Mouse (Mus musculus) embryonic stem cell, embryonic (primary cell): ENCODE measurements around the gene Siglec1.
"Not testable (repeated sequence)": the region's sequence is repeated elsewhere in the genome, so short reads cannot be mapped to it uniquely, and the experiment has no call there.

ENCODE experiments used
- CTCF ChIA-PET, 4 experiments: fragments of 300-600 bp in 2 of 4; fragments of 350-600 bp in 2 of 4; sonication (Branson Sonifier 250); formaldehyde crosslinking; loops; one replicate each; lab custom pipeline; 2022; ENCODE audit warnings: inconsistent platforms in 2 of 4; lab: Charles Lee
- POLR2A ChIA-PET, 4 experiments: fragments of 300-600 bp in 2 of 4; fragments of 350-600 bp in 2 of 4; sonication (Branson Sonifier 250); formaldehyde crosslinking; loops; one replicate each; lab custom pipeline; 2022; ENCODE audit warnings: antibody characterized with exemption in 4 of 4, inconsistent platforms in 1 of 4; lab: Charles Lee

The Siglec1 gene

DNA sequence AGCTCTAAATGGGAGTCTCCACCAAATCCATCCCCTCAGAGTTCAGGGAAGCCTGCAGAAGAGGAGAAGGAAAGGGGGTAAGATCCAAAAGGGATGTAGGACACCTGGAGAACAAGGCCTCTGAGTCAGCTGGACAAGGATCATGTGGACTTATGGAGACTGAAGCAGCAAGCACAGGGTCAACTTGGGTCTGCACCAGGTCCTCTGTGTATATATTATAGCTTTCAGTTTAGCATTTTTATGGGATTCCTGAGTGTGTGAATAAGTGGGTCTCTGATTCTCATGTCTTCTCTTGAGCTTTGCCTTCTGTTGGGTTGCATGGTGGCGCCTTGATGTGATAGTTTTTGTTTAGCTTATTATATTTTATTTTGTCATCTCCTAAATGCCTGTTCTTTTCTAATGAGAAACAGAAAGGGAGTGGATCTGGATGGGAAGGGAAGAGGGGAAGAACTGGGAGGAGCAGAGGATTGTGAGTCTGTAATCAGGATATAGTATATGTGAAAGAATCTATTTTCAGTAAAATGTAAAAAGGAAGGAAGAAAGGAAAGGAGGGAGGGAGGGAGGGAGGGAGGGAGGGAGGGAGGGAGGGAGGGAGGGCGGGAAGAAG is 32.5 kb upstream of the Siglec1 start:
- ChIA-PET POLR2A (no interaction called here), CTCF (interaction anchor here in 2 of 4 experiments (0.5 to 1.7 kb wide), 2 partner anchors 24 to 172 kb away, joined by 4 to 5 read pairs; no protein-coding TSS in a partner anchor)

DNA sequence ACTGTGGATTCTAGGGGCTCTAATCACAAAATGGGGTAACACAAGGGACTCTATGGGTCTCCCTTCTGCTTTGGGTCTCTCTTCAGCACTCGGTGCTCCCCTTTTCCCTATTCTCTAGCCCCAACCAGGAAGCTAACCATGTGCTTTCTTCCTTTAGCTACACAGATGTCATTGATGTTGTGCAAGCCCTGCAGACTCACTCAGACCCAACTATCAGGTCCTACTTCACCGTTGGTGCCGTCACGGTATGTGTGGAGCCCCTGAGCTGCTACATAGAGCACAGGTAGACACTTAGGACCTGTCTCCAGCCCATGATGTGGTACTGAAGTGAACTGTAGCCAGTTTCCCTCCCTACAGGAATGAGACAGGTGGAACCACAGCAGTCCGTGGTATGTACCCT is 19.4 kb upstream of the Siglec1 start:
- CTCF ChIA-PET, result interaction anchor here in 1 of 4 experiments (0.6 kb wide), 1 partner anchor 59 kb away, joined by 3 read pairs; no protein-coding TSS in a partner anchor
- POLR2A ChIA-PET, result interaction anchor here in 1 of 4 experiments (0.8 to 1.1 kb wide), 2 partner anchors 9 to 81 kb away, joined by 3 read pairs; partner anchors contain the start of genes Cdc25b and Spef1

DNA sequence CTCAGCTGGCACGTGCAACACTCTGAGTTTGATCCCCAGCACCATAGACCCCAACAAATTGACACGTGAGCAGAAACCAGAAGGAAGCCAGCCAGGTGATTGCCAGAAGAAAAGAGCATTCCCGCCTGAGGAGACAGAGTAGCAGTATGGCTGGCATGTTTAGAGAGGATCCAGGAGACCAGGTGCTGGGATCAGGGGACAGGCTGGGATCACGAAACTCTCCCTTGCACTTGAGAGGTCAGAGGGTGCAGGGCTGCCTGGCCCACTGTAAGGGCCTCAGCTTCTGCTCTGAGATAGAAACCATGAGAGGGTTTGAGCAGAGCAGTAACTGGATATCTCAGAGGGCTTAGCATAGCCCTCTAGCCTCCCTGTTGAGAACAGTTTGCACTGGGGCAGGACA is 18.5 kb upstream of the Siglec1 start:
- CTCF ChIA-PET, POLR2A ChIA-PET: not testable (repeated sequence)

DNA sequence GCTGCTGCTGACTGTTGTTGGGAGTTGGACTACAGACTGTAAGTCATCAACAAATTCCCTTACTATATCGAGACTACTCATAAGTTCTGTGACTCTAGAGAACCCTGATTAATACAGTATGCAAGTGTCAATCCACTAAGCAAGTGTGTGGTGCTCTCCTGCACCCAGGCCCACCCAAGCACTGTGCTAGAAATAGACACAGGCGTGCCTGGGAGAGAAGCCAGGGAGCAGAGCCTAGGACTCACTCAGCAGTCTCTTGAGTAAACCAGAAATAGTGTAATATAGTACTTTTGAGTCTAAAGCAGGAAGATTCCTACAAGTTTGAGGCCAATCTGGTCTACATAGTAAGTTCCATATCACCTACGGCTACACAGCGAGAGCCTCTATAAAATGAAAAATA is 17.5 kb upstream of the Siglec1 start:
- CTCF ChIA-PET, result interaction anchor here in 1 of 4 experiments (0.6 kb wide), 1 partner anchor 190 kb away, joined by 3 read pairs; no protein-coding TSS in a partner anchor

DNA sequence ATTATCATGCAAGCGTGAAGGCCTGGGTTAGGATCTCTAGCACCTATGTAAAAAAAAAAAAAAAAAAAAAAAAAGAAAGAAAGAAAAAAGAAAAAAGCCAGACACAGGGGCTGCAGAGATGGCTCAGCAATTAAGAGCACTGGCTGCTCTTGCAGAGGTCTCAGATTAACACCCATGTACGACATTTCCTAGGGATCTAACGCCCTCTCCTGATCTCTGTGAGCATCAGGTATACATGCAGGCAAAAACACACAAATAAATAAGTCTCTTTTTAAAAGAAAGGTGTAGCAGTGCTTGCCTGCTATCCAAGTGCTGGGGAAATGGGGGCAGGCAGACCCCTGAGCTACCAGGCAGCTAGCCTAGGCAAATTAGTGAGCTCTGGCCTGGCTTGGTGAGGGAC is 15.0 kb upstream of the Siglec1 start:
- POLR2A ChIA-PET, result interaction anchor here in 1 of 4 experiments (0.6 to 0.7 kb wide), 4 partner anchors 40 to 226 kb away, joined by 3 to 4 read pairs (median 3); partner anchors contain the start of gene Cdc25b

More for the DNA sequence above, 17.5 kb upstream of the Siglec1 start:
- POLR2A ChIA-PET, result interaction anchor here in 2 of 4 experiments (0.8 to 1.3 kb wide), 2 partner anchors 152 to 372 kb away, joined by 3 to 5 read pairs; no protein-coding TSS in a partner anchor

DNA sequence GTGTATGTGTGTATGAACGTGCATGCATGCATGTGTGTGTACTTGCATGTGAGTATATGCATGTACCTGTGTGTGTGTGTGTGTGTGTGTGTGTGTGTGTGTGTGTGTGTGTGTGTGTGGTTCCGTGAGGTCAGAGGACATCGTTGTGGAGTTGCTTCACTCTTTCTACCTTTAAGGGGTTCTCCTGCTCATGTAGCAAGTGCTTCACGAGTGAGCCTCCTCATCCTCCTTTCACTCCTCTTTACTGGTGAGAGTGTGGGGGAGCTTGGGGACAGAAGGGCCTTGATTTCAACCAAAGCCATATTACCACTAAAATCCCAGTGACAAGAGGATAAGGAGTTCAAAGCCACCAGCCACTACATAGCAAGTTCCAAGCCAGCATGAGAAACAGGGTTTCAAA is 10.5 kb upstream of the Siglec1 start:
- POLR2A ChIA-PET, result interaction anchor here (0.7 to 3.6 kb wide), 30 partner anchors 9 to 449 kb away, joined by 3 to 19 read pairs (median 4); partner anchors contain the start of genes 1700037H04Rik (in 3 of the 4), Cdc25b (in 2 of the 4), Siglec1 (in 2 of the 4) and Spef1 (in 2 of the 4)

More for the DNA sequence above, 15.0 kb upstream of the Siglec1 start:
- CTCF ChIA-PET, result interaction anchor here in 1 of 4 experiments (0.6 to 0.7 kb wide), 2 partner anchors 301 to 486 kb away, joined by 5 to 9 read pairs; no protein-coding TSS in a partner anchor

DNA sequence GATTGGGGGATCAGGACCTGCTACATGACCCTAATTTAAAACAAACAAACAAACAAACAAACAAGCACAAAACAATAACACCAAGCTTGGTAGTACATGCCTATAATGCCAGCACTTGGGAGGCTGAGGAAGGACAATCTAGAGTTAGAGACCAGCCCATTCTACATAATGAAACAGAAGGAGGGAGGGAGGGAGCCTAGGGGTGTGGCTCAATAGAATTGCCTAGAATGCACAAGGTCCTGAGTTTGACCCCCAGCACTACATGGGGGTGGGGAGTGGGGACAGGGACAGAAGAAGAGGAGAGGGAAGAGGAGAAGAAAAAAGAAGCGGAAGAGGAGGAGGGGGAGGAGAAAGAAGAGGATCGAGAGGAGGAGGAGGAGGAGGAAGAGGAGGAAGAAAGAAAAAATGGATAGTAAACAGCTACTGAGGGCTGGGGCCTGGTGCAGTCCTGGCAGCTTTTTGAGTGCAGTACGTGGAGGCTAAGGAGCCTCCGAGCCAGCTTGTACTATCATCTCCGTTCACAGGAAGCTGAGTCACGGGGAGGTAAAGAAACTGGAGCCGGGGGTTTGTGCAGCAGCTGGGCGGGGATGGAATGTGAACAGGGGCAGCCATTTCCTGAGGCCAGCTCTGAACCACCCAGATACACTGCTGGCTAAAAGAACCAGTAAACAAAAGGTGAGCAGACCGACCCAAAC is 9.7 kb upstream of the Siglec1 start:
- CTCF ChIA-PET, result interaction anchor here (0.7 to 5.0 kb wide), 20 partner anchors 40 to 434 kb away, joined by 3 to 21 read pairs (median 4); partner anchors contain the start of genes 1700037H04Rik (in 1 of the 4), Cdc25b (in 1 of the 4), Pank2 (in 1 of the 4) and Spef1 (in 1 of the 4)
- POLR2A ChIA-PET, result interaction anchor here (0.8 to 3.6 kb wide), 33 partner anchors 9 to 450 kb away, joined by 3 to 19 read pairs (median 4); partner anchors contain the start of genes 1700037H04Rik (in 3 of the 4), Pank2 (in 3 of the 4), Cdc25b (in 2 of the 4) and Siglec1 (in 2 of the 4)

More for the DNA sequence above, 10.5 kb upstream of the Siglec1 start:
- CTCF ChIA-PET, result interaction anchor here (0.6 to 5.0 kb wide), 14 partner anchors 14 to 559 kb away, joined by 3 to 21 read pairs (median 4); partner anchors contain the start of gene Pank2 (in 1 of the 4)

DNA sequence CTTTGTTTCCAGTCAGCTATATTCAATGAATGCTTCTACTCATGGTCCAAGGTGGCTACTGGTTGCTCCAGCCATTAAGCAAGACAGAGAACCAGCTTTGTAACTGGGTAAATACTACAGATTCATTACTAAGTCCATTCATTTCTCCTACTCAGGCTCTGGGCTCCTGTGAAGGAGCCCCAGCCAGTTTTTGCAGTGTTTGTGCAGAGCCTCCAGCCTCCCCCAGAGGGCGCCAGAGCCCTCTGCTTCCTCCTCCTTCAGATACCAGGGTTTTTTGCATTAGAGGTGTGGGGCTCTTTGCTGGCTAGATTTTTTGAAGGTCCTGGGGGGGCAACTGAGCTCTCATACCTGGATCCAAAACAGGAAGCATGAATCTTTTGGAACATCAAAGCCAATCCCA is 8.3 kb upstream of the Siglec1 start:
- CTCF ChIA-PET, result interaction anchor here in 3 of 4 experiments (0.5 to 5.0 kb wide), 19 partner anchors 12 to 1844 kb away, joined by 3 to 21 read pairs (median 4); partner anchors contain the start of gene 1700037H04Rik (in 1 of the 3)
- POLR2A ChIA-PET, result interaction anchor here in 2 of 4 experiments (1.1 to 3.6 kb wide), 11 partner anchors 47 to 166 kb away, joined by 3 to 19 read pairs (median 9); partner anchors contain the start of genes 1700037H04Rik (in 1 of the 2), Cdc25b (in 1 of the 2), Mavs (in 1 of the 2) and Pank2 (in 1 of the 2)

DNA sequence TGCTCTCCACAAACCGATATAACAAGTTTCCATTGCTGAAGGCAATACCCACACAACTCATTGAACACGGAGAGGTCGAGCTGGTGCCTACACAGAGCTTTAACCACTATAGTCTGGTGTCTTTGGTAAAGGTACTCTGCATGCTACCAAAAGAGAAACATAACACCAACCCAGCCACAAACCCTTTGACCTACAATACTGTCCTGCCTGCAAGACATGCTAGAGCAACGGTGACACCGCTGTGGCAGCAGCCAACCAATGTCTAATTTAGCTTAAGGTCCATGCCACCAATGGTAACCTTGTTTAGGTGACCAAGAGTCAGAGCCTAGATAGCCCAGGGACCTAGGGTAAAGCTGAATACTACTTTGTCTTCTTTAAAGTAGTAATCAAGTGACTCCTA is 7.0 kb upstream of the Siglec1 start:
- ChIA-PET POLR2A (interaction anchor here (0.6 to 3.6 kb wide), 8 partner anchors 19 to 354 kb away, joined by 3 to 19 read pairs (median 3); partner anchors contain the start of gene 1700037H04Rik (in 1 of the 4)), CTCF (interaction anchor here in 3 of 4 experiments (0.6 to 5.0 kb wide), 13 partner anchors 11 to 415 kb away, joined by 3 to 21 read pairs (median 4); partner anchors contain the start of gene 1700037H04Rik (in 1 of the 3))

DNA sequence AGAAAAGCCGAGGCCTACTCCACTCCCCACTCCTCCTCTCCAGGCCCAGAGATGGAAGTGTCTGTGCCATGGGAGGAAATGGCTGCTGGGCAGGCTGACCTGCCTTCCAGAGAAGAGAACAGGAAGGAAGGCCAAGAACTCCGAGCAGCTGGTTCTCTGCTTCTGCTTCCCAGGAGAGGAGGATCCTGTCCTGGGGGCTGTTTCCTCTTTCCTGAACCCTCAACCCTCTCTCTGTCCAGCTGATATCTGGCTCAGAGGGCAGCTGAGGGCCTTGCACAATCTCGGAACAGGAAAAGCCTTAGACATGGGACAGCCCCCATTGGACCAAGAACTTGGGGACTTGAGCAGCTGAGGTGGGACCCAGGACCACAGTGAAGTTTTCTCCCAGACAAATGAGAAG is 4.3 kb upstream of the Siglec1 start:
- ChIA-PET POLR2A (interaction anchor here in 1 of 4 experiments (0.6 to 1.1 kb wide), 2 partner anchors 19 to 64 kb away, joined by 3 read pairs; no protein-coding TSS in a partner anchor), CTCF (interaction anchor here in 1 of 4 experiments (0.6 kb wide), 1 partner anchor 1611 kb away, joined by 6 read pairs; no protein-coding TSS in a partner anchor)

DNA sequence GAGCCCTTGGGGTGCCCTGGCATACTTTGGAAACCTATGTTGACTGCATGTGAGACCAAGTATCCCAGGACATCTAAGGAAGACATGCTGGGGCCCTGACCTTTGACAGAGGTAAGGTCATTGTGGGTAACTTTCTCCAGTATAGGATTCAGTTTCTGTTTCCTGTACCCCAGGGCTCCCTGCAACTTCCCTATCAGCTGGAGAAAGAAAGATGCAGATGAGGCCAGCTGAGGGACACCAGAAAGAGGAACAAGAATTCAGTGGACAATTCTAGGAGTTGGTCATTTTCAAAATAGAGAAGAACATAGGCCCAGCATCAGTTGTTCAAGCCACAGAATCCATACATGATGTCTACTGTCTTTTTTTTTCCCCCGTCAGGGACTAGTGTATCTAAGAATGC is 3.1 kb upstream of the Siglec1 start:
- CTCF ChIA-PET, result no interaction called here
- POLR2A ChIA-PET, result interaction anchor here in 1 of 4 experiments (1.0 to 1.1 kb wide), 2 partner anchors 18 to 35 kb away, joined by 3 read pairs; no protein-coding TSS in a partner anchor

DNA sequence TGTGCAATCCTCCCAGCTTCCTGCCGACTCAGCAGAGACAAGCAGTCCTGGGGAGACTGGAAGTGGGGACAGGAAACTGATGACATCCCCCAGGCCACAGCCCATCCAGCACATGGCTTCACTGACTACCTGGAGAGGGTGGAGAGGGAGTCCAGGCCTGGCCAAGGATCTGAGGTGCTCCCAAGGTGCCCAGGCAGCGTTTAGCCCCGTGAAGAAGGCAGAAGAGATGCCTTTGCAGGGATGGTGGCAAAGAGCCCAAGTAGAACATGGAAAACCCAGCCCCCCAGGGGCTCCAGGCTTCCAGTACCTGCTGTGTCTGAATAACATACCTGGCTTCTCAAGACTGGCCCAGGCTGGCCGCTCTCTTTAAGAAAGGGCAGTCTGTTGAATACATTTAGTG is 2.0 kb upstream of the Siglec1 start:
- ChIA-PET POLR2A (interaction anchor here in 1 of 4 experiments (1.0 to 2.1 kb wide), 4 partner anchors 9 to 63 kb away, joined by 3 to 7 read pairs (median 3); no protein-coding TSS in a partner anchor), CTCF (interaction anchor here in 2 of 4 experiments (0.6 to 0.7 kb wide), 2 partner anchors 57 to 426 kb away, joined by 3 to 5 read pairs; no protein-coding TSS in a partner anchor)

DNA sequence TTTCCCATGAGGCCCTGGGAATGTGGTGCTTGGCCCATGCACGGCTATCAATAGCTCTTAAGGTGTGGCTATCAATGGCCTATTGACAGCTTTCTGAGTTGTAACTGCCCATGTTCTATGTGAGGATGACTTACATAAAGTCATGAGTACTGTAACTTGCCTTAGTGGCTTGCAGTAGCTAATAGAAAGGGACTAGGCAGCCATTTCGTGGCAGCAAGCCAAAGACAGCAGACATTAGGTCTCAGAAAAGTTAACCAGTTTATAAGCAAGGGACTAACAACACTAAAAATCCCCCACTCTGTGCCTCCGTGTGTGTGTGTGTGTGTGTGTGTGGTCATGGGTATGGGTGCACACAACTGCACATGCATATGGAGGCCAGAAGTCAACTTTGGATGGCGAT is 2.4 kb downstream of the Siglec1 start:
- ChIA-PET CTCF (interaction anchor here in 1 of 4 experiments (0.5 kb wide), 1 partner anchor 837 kb away, joined by 3 read pairs; no protein-coding TSS in a partner anchor), POLR2A (interaction anchor here in 3 of 4 experiments (0.6 to 1.5 kb wide), 4 partner anchors 9 to 780 kb away, joined by 3 to 5 read pairs (median 4); no protein-coding TSS in a partner anchor)

DNA sequence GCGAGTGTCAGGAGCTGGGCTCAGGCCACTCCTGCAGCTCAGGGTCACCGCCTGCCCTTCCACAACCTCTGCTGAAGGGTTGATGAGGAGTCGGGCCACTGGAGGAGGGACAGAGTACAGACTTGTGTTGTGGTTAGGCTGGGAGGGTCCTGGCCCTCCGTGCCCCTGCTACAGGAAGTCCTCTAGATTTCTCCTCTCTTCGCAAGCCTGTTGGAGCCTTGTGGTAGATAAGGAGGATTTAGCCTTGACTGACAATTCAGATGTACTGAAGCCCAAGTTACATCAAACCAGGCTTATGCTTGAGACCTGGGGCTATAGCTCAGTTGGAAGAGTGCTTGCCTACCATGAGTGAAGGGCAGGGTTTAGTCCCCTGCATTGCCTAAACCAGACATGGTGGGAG is 6.1 kb downstream of the Siglec1 start:
- POLR2A ChIA-PET, result no interaction called here
- CTCF ChIA-PET, result no interaction called here

DNA sequence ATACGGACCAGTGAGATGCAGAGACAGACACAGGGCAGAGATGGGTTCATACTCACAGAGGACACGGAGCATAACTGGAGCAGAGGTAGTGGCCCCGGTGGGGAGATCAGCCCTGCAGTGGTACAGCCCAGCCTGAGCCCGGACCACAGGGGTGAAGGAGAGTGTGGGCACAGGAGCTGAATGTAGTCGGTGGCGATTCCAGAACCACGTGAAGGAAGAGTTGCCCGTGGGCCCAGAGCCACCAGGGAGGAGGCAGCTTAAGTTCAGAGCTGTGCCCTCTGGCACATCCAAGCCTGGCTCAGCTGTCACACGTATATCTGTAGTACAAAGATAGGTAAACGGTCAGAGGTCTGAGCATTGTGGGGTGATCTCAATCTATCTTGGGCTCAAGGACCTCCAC is 14.0 kb downstream of the Siglec1 start:
- ChIA-PET CTCF (no interaction called here), POLR2A (no interaction called here)

DNA sequence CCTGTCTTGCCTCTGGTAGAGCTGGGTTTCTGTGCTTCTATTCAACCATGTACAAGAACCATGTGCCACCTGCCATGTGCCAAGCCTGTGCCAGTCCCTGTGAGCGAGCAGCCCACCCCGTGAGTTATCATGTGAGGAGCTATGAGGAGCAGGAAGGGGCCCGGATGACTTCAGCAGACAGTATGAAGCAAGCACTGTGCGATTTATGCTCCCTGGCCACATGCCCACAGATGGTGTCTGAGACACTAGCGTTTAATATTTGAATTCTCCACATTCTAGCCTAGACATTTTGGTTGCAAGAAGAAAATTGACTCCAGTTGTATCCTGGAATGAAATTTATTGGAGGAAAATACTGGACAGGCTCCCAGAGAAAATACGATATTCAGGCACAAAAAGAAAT is 19.1 kb downstream of the Siglec1 start:
- POLR2A ChIA-PET, result interaction anchor here in 2 of 4 experiments (0.6 kb wide), 2 partner anchors 17 to 95 kb away, joined by 3 to 4 read pairs; no protein-coding TSS in a partner anchor
- CTCF ChIA-PET, result no interaction called here

DNA sequence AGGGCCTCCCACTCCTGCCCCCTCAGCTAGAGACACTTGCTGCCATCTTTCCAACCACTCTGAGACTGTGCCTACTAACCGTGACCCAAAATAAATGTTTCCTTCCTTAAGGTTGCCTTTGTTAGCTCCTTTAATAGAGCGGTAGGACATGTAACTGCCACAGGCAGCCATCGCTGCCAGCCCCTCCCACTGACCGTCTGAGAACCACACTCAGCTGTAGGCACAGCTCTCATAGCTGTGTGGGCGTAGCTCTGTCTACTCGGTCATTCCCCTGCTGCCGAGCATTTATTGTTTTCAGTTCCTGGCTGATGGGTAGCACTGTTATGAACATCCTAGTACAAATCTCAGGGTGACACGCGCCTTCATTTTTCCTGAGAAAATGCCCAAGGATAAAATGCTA is 20.2 kb downstream of the Siglec1 start:
- CTCF ChIA-PET, result interaction anchor here in 1 of 4 experiments (0.5 kb wide), 1 partner anchor 373 kb away, joined by 7 read pairs; no protein-coding TSS in a partner anchor
- POLR2A ChIA-PET, result no interaction called here
